Mouse (Mus musculus): ENCODE results near the gene Pigq.

DNA sequence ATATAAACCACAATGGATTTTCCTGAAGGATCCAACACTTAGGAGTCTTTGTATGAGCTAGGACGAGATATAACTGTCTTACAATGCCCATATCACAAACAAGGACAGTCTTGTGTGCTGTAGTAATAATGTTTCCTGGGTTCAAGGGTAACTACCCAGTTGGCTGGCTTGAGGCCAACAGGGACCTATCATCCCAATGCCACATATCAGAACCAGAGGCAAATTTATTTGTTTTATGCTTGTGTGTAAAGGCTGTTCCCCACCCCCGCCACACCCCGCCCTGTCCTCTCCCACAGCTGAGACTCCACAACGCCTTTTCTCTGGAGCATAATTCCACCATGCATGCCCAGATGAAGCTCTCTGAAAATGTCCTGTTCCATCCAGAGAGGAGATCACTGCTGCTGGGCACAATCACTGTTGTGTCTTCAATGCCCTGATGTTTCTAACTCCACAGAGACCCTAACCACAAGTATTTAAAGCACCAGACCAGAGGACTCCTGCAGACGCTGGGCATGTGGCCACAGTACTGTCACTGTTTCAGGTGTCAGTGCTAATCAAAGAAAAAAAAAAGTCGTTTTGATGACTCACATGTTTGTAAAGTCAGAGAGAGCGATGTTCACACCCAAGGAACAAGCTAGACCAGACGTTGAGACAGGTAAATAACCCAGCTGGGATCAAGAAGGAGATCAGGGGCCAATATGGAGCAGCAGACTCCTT, 27.6 kb downstream of the Pigq start:
- TF ChIP-seq POLR2A (IDR thresholded peaks at IDR 0.05; ENCODE audit: extremely low read depth, insufficient read depth, low read length) (no peak), CTCF (IDR thresholded peaks at IDR 0.05; ENCODE audit: extremely low read depth, insufficient read depth, low read length) (no peak)
